Mouse (Mus musculus): ENCODE results near the gene Cadps. TPM values are rescaled to one million over a fixed set of nuclear protein-coding genes. Genes with fewer than 3 reads are reported as not detected.

Gene Cadps
- polyA plus RNA-seq, 1 experiment from 2014 or later: 1.9 TPM

GRCm38 (mm10) chr14:12715906-12716659 is 106.8 kb downstream of the Cadps start:
- Histone ChIP-seq H3K9me3 (replicated peaks; ENCODE audit: control insufficient read depth, low read length) (no peaks in the 10 kb centered on the region), H3K4me2 (no peak overlapping the region), H3K9ac (ENCODE audit: low read depth, low read length) (no peak overlapping the region), H3K27ac (ENCODE audit: low read depth, low read length) (no peak overlapping the region), H3K4me1 (ENCODE audit: control insufficient read depth, insufficient read depth, low read length) (no peaks in the 10 kb centered on the region), H3K4me3 (ENCODE audit: low read depth, low read length) (no peak overlapping the region), H3K36me3 (ENCODE audit: control insufficient read depth, insufficient read depth, low read length) (no peaks in the 10 kb centered on the region), H3K27me3 (ENCODE audit: control insufficient read depth, insufficient read depth, low read length) (no peaks in the 10 kb centered on the region)
- WGBS (ENCODE audit: insufficient replicate concordance): 64% methylated on average over 2 of the region's 2 CpGs
- ATAC-seq (replicated peaks; ENCODE audit: insufficient number of reproducible peaks, low FRiP score, low TSS enrichment): no peak

GRCm38 (mm10) chr14:12707395-12707794 is 115.5 kb downstream of the Cadps start:
- no peak overlapping the region for H3K4me3 ChIP-seq (ENCODE audit: low read depth, low read length)
- H3K9me3 ChIP-seq (replicated peaks; ENCODE audit: control insufficient read depth, low read length): no peaks in the 10 kb centered on the region
- 80% methylated on average over 3 of the region's 3 CpGs for WGBS (ENCODE audit: insufficient replicate concordance)
- H3K27ac ChIP-seq (ENCODE audit: low read depth, low read length): no peak overlapping the region
- no peak overlapping the region for H3K9ac ChIP-seq (ENCODE audit: low read depth, low read length)
- no peak overlapping the region for H3K4me2 ChIP-seq
- no peaks in the 10 kb centered on the region for H3K27me3 ChIP-seq (ENCODE audit: control insufficient read depth, insufficient read depth, low read length)
- ATAC-seq (replicated peaks; ENCODE audit: insufficient number of reproducible peaks, low FRiP score, low TSS enrichment): no peak
- H3K4me1 ChIP-seq (ENCODE audit: control insufficient read depth, insufficient read depth, low read length): no peaks in the 10 kb centered on the region
- H3K36me3 ChIP-seq (ENCODE audit: control insufficient read depth, insufficient read depth, low read length): no peaks in the 10 kb centered on the region

DNA sequence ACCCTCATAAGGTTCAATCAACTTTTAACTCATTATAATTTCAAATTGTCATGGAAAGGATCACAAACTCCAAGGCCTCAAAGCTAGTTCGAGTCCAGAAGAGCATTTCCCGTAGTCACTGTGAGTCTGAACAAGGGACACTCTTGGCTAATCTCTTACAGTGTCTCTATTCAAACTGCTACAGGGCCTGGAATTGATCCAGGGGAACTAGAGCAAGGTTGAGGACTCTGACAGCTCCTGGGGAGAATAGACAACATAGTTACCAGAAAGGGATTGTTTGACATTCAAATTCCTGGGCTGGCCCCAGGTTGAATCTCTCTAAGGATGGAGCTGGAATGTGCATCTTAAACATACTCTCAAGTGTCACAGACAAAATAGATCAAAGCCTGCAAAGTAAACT is 118.4 kb downstream of the Cadps start:
- H3K9ac ChIP-seq (ENCODE audit: low read depth, low read length): no peak overlapping the region
- no peak overlapping the region for H3K27ac ChIP-seq (ENCODE audit: low read depth, low read length)
- H3K4me3 ChIP-seq (ENCODE audit: low read depth, low read length): no peak overlapping the region
- H3K4me2 ChIP-seq: no peak overlapping the region
- WGBS (ENCODE audit: insufficient replicate concordance): 80% methylated on average over 2 of the region's 2 CpGs
- H3K4me1 ChIP-seq (ENCODE audit: control insufficient read depth, insufficient read depth, low read length): no peaks in the 10 kb centered on the region
- no peaks in the 10 kb centered on the region for H3K27me3 ChIP-seq (ENCODE audit: control insufficient read depth, insufficient read depth, low read length)
- H3K36me3 ChIP-seq (ENCODE audit: control insufficient read depth, insufficient read depth, low read length): no peaks in the 10 kb centered on the region
- no peaks in the 10 kb centered on the region for H3K9me3 ChIP-seq (replicated peaks; ENCODE audit: control insufficient read depth, low read length)
- ATAC-seq (replicated peaks; ENCODE audit: insufficient number of reproducible peaks, low FRiP score, low TSS enrichment): no peak

DNA sequence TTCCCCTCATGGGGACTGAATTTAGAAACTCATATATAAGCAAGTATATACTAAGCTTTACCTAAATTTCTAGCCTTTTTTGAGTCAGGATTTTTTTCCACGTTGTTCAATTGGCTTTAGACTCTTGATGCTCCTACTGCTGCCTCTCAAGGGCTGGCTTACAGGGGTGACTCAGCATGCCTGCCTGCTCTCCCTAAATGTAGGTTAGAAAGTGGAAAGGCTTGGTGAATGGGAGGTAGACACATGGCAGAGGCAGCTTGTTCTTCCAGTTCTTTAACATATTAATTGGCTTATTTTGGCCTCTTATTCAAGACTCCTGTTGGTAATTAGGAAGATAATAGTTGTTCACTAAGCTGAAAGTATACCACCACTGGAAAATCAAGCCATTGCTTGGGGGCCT is 132.7 kb downstream of the Cadps start:
- Histone ChIP-seq H3K4me2 (no peak overlapping the region), H3K27me3 (ENCODE audit: control insufficient read depth, insufficient read depth, low read length) (no peaks in the 10 kb centered on the region), H3K4me1 (ENCODE audit: control insufficient read depth, insufficient read depth, low read length) (no peaks in the 10 kb centered on the region), H3K36me3 (ENCODE audit: control insufficient read depth, insufficient read depth, low read length) (no peaks in the 10 kb centered on the region), H3K9me3 (replicated peaks; ENCODE audit: control insufficient read depth, low read length) (no peaks in the 10 kb centered on the region), H3K9ac (ENCODE audit: low read depth, low read length) (no peak overlapping the region), H3K27ac (ENCODE audit: low read depth, low read length) (no peak overlapping the region), H3K4me3 (ENCODE audit: low read depth, low read length) (no peak overlapping the region)
- ATAC-seq (replicated peaks; ENCODE audit: insufficient number of reproducible peaks, low FRiP score, low TSS enrichment): no peak
- 29% methylated on average over 1 of the region's 1 CpGs for WGBS (ENCODE audit: insufficient replicate concordance)

- no peaks in the 10 kb centered on the region for H3K9me3 ChIP-seq (replicated peaks; ENCODE audit: control insufficient read depth, low read length)
- no peaks in the 10 kb centered on the region for H3K36me3 ChIP-seq (ENCODE audit: control insufficient read depth, insufficient read depth, low read length)
- WGBS (ENCODE audit: insufficient replicate concordance): 72% methylated on average over 3 of the region's 3 CpGs
- no peak overlapping the region for H3K9ac ChIP-seq (ENCODE audit: low read depth, low read length)
- H3K4me1 ChIP-seq (ENCODE audit: control insufficient read depth, insufficient read depth, low read length): no peaks in the 10 kb centered on the region
- no peak overlapping the region for H3K4me3 ChIP-seq (ENCODE audit: low read depth, low read length)
- H3K27ac ChIP-seq (ENCODE audit: low read depth, low read length): no peak overlapping the region
- no peak overlapping the region for H3K4me2 ChIP-seq
- no peak for ATAC-seq (replicated peaks; ENCODE audit: insufficient number of reproducible peaks, low FRiP score, low TSS enrichment)
- H3K27me3 ChIP-seq (ENCODE audit: control insufficient read depth, insufficient read depth, low read length): no peaks in the 10 kb centered on the region
Measured at GRCm38 (mm10) chr14:12685015-12685414, 137.9 kb downstream of the Cadps start.

DNA sequence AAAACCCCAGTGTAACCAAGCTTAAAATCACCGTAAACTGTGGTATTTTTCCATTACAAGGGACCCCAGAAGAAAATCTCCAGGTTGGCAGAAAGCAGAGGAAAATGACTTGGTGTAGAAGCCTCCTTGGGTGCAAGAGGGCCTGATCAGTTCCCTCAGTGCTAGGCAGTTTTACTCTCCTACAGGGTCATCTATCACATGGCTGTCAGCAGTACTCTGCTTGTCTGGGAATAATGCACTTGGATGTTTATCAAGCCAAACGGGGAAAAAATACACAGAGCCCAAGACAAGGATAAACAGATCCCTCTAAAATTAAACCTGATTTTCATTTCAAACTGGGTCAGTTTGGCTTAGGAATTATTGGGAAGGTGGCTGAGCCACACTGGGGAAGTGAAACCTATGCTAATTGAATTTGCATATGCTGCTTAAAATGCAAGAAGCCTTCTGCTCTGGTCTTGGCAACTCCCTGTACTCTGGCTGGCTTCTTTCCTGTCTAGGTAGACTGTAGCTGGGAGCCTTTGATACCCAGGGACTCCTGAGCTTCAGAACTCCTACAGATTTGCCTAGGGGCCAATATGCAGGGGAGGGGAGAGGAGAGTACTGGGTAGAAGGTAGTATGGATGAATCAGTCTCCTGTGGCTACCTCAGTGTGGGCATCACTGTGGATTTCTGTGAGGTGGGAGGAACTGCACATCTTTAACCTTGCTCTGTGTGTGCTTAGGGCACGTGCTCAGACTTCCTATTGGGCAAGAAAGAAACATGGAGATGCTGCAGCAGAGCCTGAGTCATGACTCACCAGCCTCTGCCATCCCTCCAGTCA is 141.8 kb downstream of the Cadps start:
- H3K9me3 ChIP-seq (replicated peaks; ENCODE audit: control insufficient read depth, low read length): no peaks in the 10 kb centered on the region
- H3K9ac ChIP-seq (ENCODE audit: low read depth, low read length): no peak overlapping the region
- H3K4me1 ChIP-seq (ENCODE audit: control insufficient read depth, insufficient read depth, low read length): no peaks in the 10 kb centered on the region
- no peak for ATAC-seq (replicated peaks; ENCODE audit: insufficient number of reproducible peaks, low FRiP score, low TSS enrichment)
- H3K36me3 ChIP-seq (ENCODE audit: control insufficient read depth, insufficient read depth, low read length): no peaks in the 10 kb centered on the region
- H3K4me2 ChIP-seq: no peak overlapping the region
- no peaks in the 10 kb centered on the region for H3K27me3 ChIP-seq (ENCODE audit: control insufficient read depth, insufficient read depth, low read length)
- no peak overlapping the region for H3K27ac ChIP-seq (ENCODE audit: low read depth, low read length)
- 60% methylated on average over 3 of the region's 3 CpGs for WGBS (ENCODE audit: insufficient replicate concordance)
- no peak overlapping the region for H3K4me3 ChIP-seq (ENCODE audit: low read depth, low read length)

DNA sequence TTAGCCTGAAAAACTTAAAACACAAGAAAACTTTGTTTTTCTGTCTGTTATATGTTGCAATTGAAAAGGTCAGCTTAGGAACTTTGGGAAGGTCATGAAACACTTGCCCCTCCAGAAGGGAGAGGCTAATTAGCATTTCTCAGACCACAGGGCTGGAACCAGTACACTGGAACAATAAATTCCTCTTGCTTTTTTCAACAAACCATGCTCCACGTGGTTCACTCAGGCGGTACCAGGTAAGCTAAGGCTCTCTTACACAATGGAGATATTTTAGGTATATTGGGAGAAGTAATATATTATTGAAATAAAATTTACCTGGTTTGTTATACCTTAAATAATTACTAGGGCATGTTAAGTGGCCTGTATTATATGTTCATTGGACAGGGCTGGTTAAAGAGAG is 161.4 kb downstream of the Cadps start:
- no peak overlapping the region for H3K4me3 ChIP-seq (ENCODE audit: low read depth, low read length)
- 78% methylated on average over 2 of the region's 2 CpGs for WGBS (ENCODE audit: insufficient replicate concordance)
- no peak overlapping the region for H3K9ac ChIP-seq (ENCODE audit: low read depth, low read length)
- H3K4me1 ChIP-seq (ENCODE audit: control insufficient read depth, insufficient read depth, low read length): no peaks in the 10 kb centered on the region
- H3K4me2 ChIP-seq: no peak overlapping the region
- H3K9me3 ChIP-seq (replicated peaks; ENCODE audit: control insufficient read depth, low read length): no peaks in the 10 kb centered on the region
- H3K27me3 ChIP-seq (ENCODE audit: control insufficient read depth, insufficient read depth, low read length): no peaks in the 10 kb centered on the region
- ATAC-seq (replicated peaks; ENCODE audit: insufficient number of reproducible peaks, low FRiP score, low TSS enrichment): no peak
- H3K27ac ChIP-seq (ENCODE audit: low read depth, low read length): no peak overlapping the region
- H3K36me3 ChIP-seq (ENCODE audit: control insufficient read depth, insufficient read depth, low read length): no peaks in the 10 kb centered on the region

- WGBS (ENCODE audit: insufficient replicate concordance): 51% methylated on average over 4 of the region's 4 CpGs
- Histone ChIP-seq H3K27ac (ENCODE audit: low read depth, low read length) (no peak overlapping the region), H3K4me2 (no peak overlapping the region), H3K27me3 (ENCODE audit: control insufficient read depth, insufficient read depth, low read length) (no peaks in the 10 kb centered on the region), H3K4me1 (ENCODE audit: control insufficient read depth, insufficient read depth, low read length) (no peaks in the 10 kb centered on the region), H3K4me3 (ENCODE audit: low read depth, low read length) (no peak overlapping the region), H3K9ac (ENCODE audit: low read depth, low read length) (no peak overlapping the region), H3K36me3 (ENCODE audit: control insufficient read depth, insufficient read depth, low read length) (no peaks in the 10 kb centered on the region), H3K9me3 (replicated peaks; ENCODE audit: control insufficient read depth, low read length) (no peaks in the 10 kb centered on the region)
- ATAC-seq (replicated peaks; ENCODE audit: insufficient number of reproducible peaks, low FRiP score, low TSS enrichment): no peak
Measured at GRCm38 (mm10) chr14:12657351-12657750, 165.5 kb downstream of the Cadps start.
